Mouse (Mus musculus) spleen, adult 2 months (tissue): ENCODE measurements at regions not wholly inside any gene's neighbourhood (a gene's known extent, or its start where the extent isn't known, plus 50 kb on each side); places are given as distances from the start of the nearest gene placed in this dataset.

Experiments
- CTCF ChIP-seq: fragments of 200-500 bp; IDR thresholded peaks from 2 replicates; pipeline ENCODE4 v1.5.1; 2011; ENCODE audit warnings: mild to moderate bottlenecking, inconsistent platforms; ENCODE audit not compliant: insufficient read depth, insufficient read length, insufficient replicate concordance; ENCODE audit errors: extremely low read depth
- POLR2A ChIP-seq: fragments of 200-500 bp; IDR thresholded peaks from 2 replicates; pipeline ENCODE4 v1.6.1; 2011; ENCODE audit warnings: low read depth, low read length, inconsistent platforms

DNA sequence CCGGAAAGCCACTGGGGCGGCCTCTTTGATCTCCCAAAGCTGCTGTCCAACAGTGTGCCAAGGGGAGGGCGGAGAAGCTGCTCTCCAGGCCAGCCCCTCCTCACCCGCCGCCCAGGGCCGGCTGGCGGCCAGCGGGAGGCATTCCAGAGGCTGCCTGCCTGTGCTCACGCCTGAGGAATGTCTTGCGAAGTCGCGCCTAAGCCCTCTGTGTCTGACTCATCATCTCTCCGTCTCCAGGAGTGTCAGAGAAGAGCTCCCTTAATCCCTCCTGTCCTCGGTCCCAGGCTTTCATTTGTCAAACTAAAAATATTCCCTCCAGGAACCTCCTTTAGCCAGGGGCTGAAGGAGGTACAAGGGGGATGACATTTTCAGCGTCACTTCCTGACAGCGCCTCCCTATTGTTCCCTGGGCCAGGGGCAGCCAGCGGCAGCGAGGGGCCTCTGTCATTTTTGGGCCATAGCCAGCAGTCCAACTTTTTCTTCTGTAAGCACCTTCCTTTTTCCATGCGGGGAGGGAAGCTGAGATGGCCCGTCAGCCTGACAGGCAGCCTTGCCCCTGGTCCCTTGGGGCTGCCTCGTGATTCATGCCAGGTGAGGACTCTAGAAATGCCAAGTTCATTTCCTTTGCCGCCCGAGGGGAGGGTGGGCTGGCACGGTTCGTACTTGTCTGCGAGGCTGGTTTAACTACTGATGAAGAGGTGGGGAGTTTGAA lies 113.4 kb downstream of the Gm525 start:
- TF ChIP-seq POLR2A (no peak), CTCF (no peak)
